Mouse (Mus musculus) liver, embryonic 14.5 days (tissue): Measurements from ENCODE around the gene Ric8a.

Experiments
- CTCF ChIP-seq: IDR thresholded peaks from 2 replicates; pipeline ENCODE4 v1.5.1; 2016; ENCODE audit warnings: antibody characterized with exemption, low read depth, control low read depth
- EP300 ChIP-seq: IDR thresholded peaks from 2 replicates; pipeline ENCODE4 v1.6.1; 2016; ENCODE audit warnings: antibody characterized with exemption, low read depth

DNA sequence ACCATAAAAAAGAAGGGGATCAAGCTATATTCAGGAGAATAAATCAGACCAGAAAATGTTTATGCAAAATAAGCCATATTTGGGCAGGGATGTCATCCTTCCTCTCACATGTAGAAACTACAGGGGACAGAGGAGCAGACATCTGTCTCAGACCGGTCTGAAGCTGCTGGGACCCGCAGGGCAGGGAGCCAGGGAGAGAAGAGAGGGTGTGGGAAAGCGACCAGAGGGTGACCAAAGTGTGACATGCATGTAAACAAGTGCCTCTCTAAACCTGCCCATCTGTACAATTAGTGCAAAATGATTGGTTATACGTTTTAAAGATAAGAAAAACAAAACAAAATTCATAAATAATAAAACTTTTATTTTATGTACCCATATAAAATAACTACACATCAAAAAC is 36.6 kb upstream of the Ric8a start:
- no peak for TF ChIP-seq CTCF
- no peak for TF ChIP-seq EP300
